Mouse (Mus musculus) forebrain, postnatal 0 days (tissue): ENCODE results near the gene Dnajc17. TPM values are rescaled to one million over a fixed set of nuclear protein-coding genes. Genes with fewer than 3 reads are reported as not detected.
A peak's percentile ranks its signal among the peaks of the same experiment; 100 is the strongest.

ENCODE experiments used
- ATAC-seq: fragments of 200-750 bp; cut with Nextera tagmentation; 2 replicates; pipeline ENCODE4 v1.8.0; 2017; ENCODE audit warnings: mild to moderate bottlenecking, moderate library complexity
- DNase-seq: peaks from one replicate; pipeline ENCODE4 v3.0.0-alpha.2; 2015
- H3K27ac ChIP-seq: fragments of 300-500 bp; sonication (generic); 2 replicates; pipeline ENCODE4 v1.5.1; 2014; ENCODE audit warnings: low read depth, mild to moderate bottlenecking, antibody characterized with exemption, low read length, moderate library complexity, mixed read lengths
- H3K27me3 ChIP-seq: fragments of 300-500 bp; sonication (generic); 2 replicates; pipeline ENCODE4 v1.6.1; 2014; ENCODE audit warnings: mild to moderate bottlenecking, low read length, mixed read lengths; ENCODE audit not compliant: insufficient read depth
- H3K36me3 ChIP-seq: fragments of 300-500 bp; sonication (generic); 2 replicates; pipeline ENCODE4 v1.6.1; 2014; ENCODE audit warnings: mild to moderate bottlenecking, moderate library complexity; ENCODE audit not compliant: insufficient read depth
- H3K4me1 ChIP-seq: fragments of 300-500 bp; sonication (generic); 2 replicates; pipeline ENCODE4 v1.6.1; 2014; ENCODE audit warnings: antibody characterized with exemption; ENCODE audit not compliant: insufficient read depth
- H3K4me2 ChIP-seq: fragments of 300-500 bp; sonication (generic); 2 replicates; pipeline ENCODE4 v1.6.1; 2014; ENCODE audit warnings: low read depth, mild to moderate bottlenecking, moderate library complexity
- H3K4me3 ChIP-seq: fragments of 300-500 bp; sonication (generic); 2 replicates; pipeline ENCODE4 v1.5.1; 2014; ENCODE audit warnings: low read depth, low read length, mixed read lengths
- H3K9ac ChIP-seq: fragments of 300-500 bp; sonication (generic); 2 replicates; pipeline ENCODE4 v1.6.1; 2014; ENCODE audit warnings: mild to moderate bottlenecking
- H3K9me3 ChIP-seq: fragments of 300-500 bp; sonication (generic); 2 replicates; pipeline ENCODE4 v1.6.1; 2016; ENCODE audit warnings: low read length
- CTCF ChIP-seq: sonication (generic); IDR thresholded peaks from 2 replicates; pipeline ENCODE4 v1.5.1; 2016; ENCODE audit warnings: antibody characterized with exemption, control low read depth, low read depth
- WGBS: fragments of 180-500 bp; shearing (Covaris S2); extraction: QIAGEN DNeasy Blood & Tissue Kit; methylation state at CpG from one replicate; pipeline ENCODE4 v1.1.7; 2014; 5-methylcytosine and 5-hydroxymethylcytosine counted together
- polyA plus RNA-seq: library from polyadenylated mRNA; unstranded; fragments of >200 nt; fragmentation: Nextera tagmentation; extraction: Ambion mirVana; gene quantifications from 2 replicates; pipeline ENCODE4 v1.2.1, GENCODE M21; 2015
- total RNA-seq: library from RNA; depleted of rRNA; stranded (reverse); fragments of >200 nt; gene quantifications from 2 replicates; pipeline ENCODE4 v1.2.3, GENCODE M21; 2014

Dnajc17 gene
- total and polyA plus RNA-seq, 2 experiments from 2014 or later = 25.2 to 41.9 TPM

GRCm38 (mm10) chr2:119236682-119237209 is 28.2 kb upstream of the Dnajc17 start:
- no peaks in the 10 kb centered on the region for H3K4me1 ChIP-seq
- H3K9ac ChIP-seq = no peak overlapping the region
- no peaks in the 10 kb centered on the region for H3K9me3 ChIP-seq
- WGBS = 8% methylated on average over 25 of the region's 25 CpGs
- H3K27me3 ChIP-seq = peaks cover 54% of the 10 kb centered on the region
- DNase-seq = no peak
- H3K4me2 ChIP-seq = peak overlapping the region; percentile 55
- H3K4me3 ChIP-seq = peak overlapping the region; percentile 33
- no peaks in the 10 kb centered on the region for H3K36me3 ChIP-seq
- ATAC-seq = no peak
- H3K27ac ChIP-seq = no peak overlapping the region
- no peak for TF ChIP-seq CTCF

DNA sequence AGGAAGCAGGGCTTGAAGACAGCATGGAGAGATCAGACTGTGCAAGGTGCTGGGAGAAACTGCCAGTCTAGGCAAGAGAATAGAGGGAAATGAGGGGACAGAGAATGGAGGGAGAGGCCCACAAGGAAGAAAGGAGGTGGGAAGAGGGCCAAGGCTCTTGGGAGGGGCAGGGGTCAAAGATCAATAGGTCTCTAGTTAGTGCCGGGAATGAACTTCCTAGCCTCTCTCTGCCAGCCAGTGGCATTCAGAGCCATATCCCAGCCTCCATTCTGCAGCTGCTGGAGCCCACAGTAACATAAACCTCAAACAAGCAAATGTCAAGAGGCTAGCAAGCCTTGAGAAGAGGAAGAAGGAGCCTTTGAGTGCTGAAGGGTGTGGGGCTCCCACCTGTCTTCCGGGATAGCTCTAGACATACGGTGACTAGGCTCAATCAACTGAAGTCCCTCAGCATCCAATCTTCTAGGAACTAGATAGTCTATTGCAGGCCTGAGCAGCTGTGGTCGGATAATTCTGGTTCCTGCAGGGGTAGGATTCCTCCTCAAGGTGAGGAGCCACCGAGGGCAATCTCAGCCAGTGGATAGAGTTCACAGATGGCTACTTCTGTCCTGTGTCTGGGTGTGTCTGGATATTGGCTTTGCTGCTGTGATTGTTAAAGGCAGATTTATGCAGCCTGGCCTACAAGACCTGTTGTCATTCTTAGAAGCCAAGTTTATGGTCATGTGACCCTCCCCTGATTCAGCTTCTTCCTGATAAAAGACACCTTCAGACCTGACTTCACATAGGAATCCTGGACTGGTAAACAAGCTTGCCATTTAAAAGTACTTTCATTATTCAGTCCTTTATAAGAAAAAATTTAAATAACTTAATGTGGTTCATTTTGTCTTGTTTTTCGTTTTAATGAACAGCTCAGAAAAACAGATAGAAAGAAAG is 21.4 kb upstream of the Dnajc17 start, which contains the start of gene Ppp1r14d:
Gene Ppp1r14d (minus strand): TSS at position 132 of the 930 bp plus-strand sequence.
- no peak for TF ChIP-seq CTCF
- ATAC-seq (no peak), DNase-seq (no peak)
- Histone ChIP-seq H3K27me3 (peaks cover 8% of the 10 kb centered on the region; the same call in 1 of the 2 replicates), H3K9me3 (no peaks in the 10 kb centered on the region), H3K36me3 (no peaks in the 10 kb centered on the region), H3K4me3 (no peak within 1 kb of the TSS), H3K9ac (no peak within 1 kb of the TSS), H3K4me1 (no peaks in the 10 kb centered on the region), H3K4me2 (no peak within 1 kb of the TSS), H3K27ac (no peak within 1 kb of the TSS)
- WGBS = 77% methylated on average over 6 of the region's 6 CpGs

DNA sequence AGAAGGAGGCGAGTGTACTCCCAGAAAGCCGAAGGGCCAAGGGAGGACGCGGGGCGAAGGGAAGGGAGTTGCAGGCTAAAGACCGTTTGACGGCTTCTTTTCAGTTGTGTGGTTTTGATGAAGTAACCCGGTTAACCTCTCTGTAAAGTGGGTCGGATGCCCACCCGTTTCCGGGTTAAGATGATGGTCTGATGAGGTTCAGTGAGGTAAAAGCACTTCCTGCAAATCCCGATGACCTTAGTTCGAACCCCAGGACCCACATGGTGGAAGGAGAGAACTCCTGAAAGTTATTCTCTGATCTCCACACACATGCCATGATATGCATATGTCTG is 547 bp upstream of the Dnajc17 start:
- no peak for TF ChIP-seq CTCF
- Histone ChIP-seq H3K4me2 (peak overlapping the region; percentile 69), H3K27me3 (no peaks in the 10 kb centered on the region), H3K4me3 (peak overlapping the region; percentile 85), H3K27ac (peak overlapping the region; percentile 64), H3K4me1 (peaks cover 3% of the 10 kb centered on the region; the same call in 1 of the 2 replicates), H3K9ac (peak overlapping the region; percentile 70), H3K36me3 (peaks cover 25% of the 10 kb centered on the region), H3K9me3 (no peaks in the 10 kb centered on the region)
- 3% methylated on average over 13 of the region's 13 CpGs for WGBS
- ATAC-seq (peak; percentile 5), DNase-seq (no peak)

DNA sequence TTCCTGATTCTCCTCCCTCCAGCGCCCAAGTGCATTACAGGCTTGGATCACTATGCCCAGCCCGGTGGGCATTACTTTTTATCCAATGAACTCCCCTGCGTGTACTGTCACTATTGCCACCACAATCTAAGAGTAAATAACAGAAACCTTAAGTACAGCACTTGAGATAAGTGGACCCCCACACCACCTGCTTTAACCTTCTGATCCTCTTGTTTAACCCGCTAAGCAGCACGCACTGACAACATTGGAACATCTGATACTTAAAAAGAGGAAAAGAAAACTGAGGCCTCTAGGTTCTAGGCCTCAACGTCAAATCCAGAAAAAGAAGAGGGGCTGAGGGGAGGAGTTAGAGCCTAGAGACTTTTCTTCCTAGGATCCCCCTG is 643 bp downstream of the Dnajc17 start:
- H3K4me2 ChIP-seq = peak overlapping the region; percentile 64
- H3K27ac ChIP-seq = peak overlapping the region; percentile 88
- H3K36me3 ChIP-seq = peaks cover 21% of the 10 kb centered on the region
- TF ChIP-seq CTCF = no peak
- H3K4me1 ChIP-seq = peaks cover 3% of the 10 kb centered on the region; the same call in 1 of the 2 replicates
- H3K4me3 ChIP-seq = peak overlapping the region; percentile 85
- ATAC-seq (no peak), DNase-seq (no peak)
- WGBS = 20% methylated on average over 6 of the region's 6 CpGs
- H3K9me3 ChIP-seq = no peaks in the 10 kb centered on the region
- no peaks in the 10 kb centered on the region for H3K27me3 ChIP-seq
- peak overlapping the region; percentile 70 for H3K9ac ChIP-seq

DNA sequence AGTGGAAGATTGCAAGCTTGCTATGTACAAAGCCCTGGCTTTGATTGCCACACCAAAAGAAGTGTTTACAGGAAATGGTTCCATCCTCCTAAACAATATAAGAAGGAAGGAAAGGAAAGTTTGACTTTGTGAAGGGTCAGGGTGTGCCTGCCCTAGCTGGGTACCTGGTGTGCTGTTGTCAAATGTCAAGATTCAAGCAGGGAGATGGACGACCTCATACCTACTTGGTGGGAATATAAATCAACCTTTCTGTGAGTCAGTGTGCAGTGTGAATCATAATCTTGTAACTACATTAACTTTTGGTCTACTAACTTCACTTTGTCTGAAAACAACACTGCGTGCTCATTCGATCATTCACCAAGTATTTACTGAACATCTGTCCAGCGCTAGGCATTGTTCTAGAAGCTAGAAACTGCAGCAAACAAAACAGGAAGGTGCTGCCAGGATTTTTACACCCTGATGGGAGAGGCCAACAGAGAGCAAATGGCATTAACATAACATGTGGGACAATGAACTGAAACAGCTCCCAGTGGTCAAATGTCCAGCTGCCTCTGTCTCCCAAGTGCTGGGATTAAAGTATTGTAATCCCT is 4.6 kb downstream of the Dnajc17 start:
- no peak for TF ChIP-seq CTCF
- H3K9ac ChIP-seq = no peak overlapping the region
- no peak overlapping the region for H3K27ac ChIP-seq
- WGBS = 79% methylated on average over 4 of the region's 4 CpGs
- H3K36me3 ChIP-seq = no peaks in the 10 kb centered on the region
- no peaks in the 10 kb centered on the region for H3K4me1 ChIP-seq
- ATAC-seq = no peak
- DNase-seq = no peak
- H3K27me3 ChIP-seq = no peaks in the 10 kb centered on the region
- no peak overlapping the region for H3K4me3 ChIP-seq
- no peaks in the 10 kb centered on the region for H3K9me3 ChIP-seq
- no peak overlapping the region for H3K4me2 ChIP-seq

DNA sequence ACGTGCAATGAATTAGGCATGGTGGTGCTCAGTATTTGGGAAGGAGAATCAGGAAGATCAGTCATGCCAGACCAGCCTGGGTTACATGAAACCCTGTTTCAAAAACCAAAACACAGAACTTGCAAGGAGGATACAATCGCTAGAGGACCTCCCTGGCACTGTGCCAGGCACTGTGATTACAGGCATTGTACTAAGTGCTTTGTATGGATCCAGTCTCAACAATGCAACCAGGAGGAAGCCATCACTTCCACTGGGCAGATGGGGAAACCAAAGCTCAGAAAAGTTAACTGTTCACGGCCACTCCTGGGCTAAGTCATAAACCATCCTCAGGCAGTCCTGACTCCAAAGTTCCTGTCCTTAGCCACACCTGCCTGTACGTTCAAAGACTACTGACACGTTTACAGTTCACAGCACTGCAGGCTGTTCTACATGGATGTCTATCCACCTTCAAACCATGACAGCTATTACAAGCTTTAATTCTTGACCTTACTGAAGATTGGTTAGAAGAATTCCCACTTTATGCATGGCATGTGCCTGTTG is 5.6 kb downstream of the Dnajc17 start:
- no peak overlapping the region for H3K4me2 ChIP-seq
- 52% methylated on average over 5 of the region's 5 CpGs for WGBS
- H3K27ac ChIP-seq = no peak overlapping the region
- H3K9me3 ChIP-seq = no peaks in the 10 kb centered on the region
- DNase-seq (no peak), ATAC-seq (peak; percentile 14; the same call in 1 of the 2 replicates)
- no peak for TF ChIP-seq CTCF
- H3K36me3 ChIP-seq = no peaks in the 10 kb centered on the region
- no peak overlapping the region for H3K4me3 ChIP-seq
- no peak overlapping the region for H3K9ac ChIP-seq
- H3K4me1 ChIP-seq = no peaks in the 10 kb centered on the region
- no peaks in the 10 kb centered on the region for H3K27me3 ChIP-seq
